Mouse (Mus musculus): ENCODE data around the gene Serpinb6d.

Serpinb6d gene

GRCm38 (mm10) chr13:33661105-33661504, at the start of gene Serpinb6d:
Serpinb6d (plus strand) TSS chr13:33661405.
- no peak for DNase-seq

GRCm38 (mm10) chr13:33622921-33623320, 38.3 kb upstream of the Serpinb6d start:
- DNase-seq = no peak

GRCm38 (mm10) chr13:33642540-33642939, 18.7 kb upstream of the Serpinb6d start:
- no peak for DNase-seq

GRCm38 (mm10) chr13:33662550-33662949, 1.3 kb downstream of the Serpinb6d start:
- DNase-seq = no peak

- no peak for DNase-seq
Observed at GRCm38 (mm10) chr13:33720296-33720695, 59.1 kb downstream of the Serpinb6d start.
